Mouse (Mus musculus): ENCODE measurements at regions not wholly inside any gene's neighbourhood (a gene's known extent, or its start where the extent isn't known, plus 50 kb on each side); places are given as distances from the start of the nearest gene placed in this dataset.

GRCm38 (mm10) chr10:56598191-56598590 lies 221.1 kb downstream of the Gja1 start:
- TF ChIP-seq POLR2A (IDR thresholded peaks at IDR 0.05; ENCODE audit: insufficient read depth, low read depth, low read length) (no peak), CTCF (IDR thresholded peaks at IDR 0.05; ENCODE audit: insufficient read depth, low read depth, low read length) (no peak)

Data from olfactory bulb, adult 2 months (tissue).